Mouse (Mus musculus) embryonic facial prominence, embryonic 10.5 days (tissue): ENCODE results near the gene Rnf215. TPM values are rescaled to one million over a fixed set of nuclear protein-coding genes. Genes with fewer than 3 reads are reported as not detected.

Source experiments
- DNase-seq: peaks from one replicate; pipeline ENCODE4 v3.0.0-alpha.2; 2017; ENCODE audit warnings: low spot score
- H3K27ac ChIP-seq: fragments of 300-500 bp; sonication (generic); replicated peaks from 2 replicates; pipeline ENCODE4 v1.5.1; 2016; ENCODE audit warnings: mild to moderate bottlenecking
- H3K27me3 ChIP-seq: fragments of 300-500 bp; sonication (generic); replicated peaks from 2 replicates; pipeline ENCODE4 v1.6.1; 2016; ENCODE audit warnings: low read depth, mild to moderate bottlenecking; ENCODE audit not compliant: poor library complexity, severe bottlenecking
- H3K36me3 ChIP-seq: fragments of 300-500 bp; sonication (generic); replicated peaks from 2 replicates; pipeline ENCODE4 v1.6.1; 2016; ENCODE audit warnings: mild to moderate bottlenecking, moderate library complexity
- H3K4me1 ChIP-seq: fragments of 300-500 bp; sonication (generic); 2 replicates; pipeline ENCODE4 v1.6.1; 2016
- H3K4me3 ChIP-seq: fragments of 300-500 bp; sonication (generic); 2 replicates; pipeline ENCODE4 v1.5.1; 2016; ENCODE audit warnings: mild to moderate bottlenecking, moderate library complexity
- H3K9me3 ChIP-seq: fragments of 300-500 bp; sonication (generic); 2 replicates; pipeline ENCODE4 v1.6.1; 2016; ENCODE audit warnings: mild to moderate bottlenecking
- WGBS: fragments of 180-500 bp; shearing (Covaris S2); methylation state at CpG from one replicate; pipeline ENCODE4 v1.1.7; 2016; 5-methylcytosine and 5-hydroxymethylcytosine counted together
- polyA plus RNA-seq: library from polyadenylated mRNA; unstranded; fragments of >200 nt; fragmentation: Nextera tagmentation; extraction: Ambion mirVana; gene quantifications from 2 replicates; pipeline ENCODE4 v1.2.1, GENCODE M21; 2016

Rnf215 gene
- 21.2 and 22.8 TPM in 2 replicates for polyA plus RNA-seq

GRCm38 (mm10) chr11:4134986-4135935 lies at the start of gene Rnf215:
Rnf215 (plus strand) TSS chr11:4135202.
- peak; percentile 94 for DNase-seq
- peaks cover 24% of the 10 kb centered on the region for H3K4me1 ChIP-seq
- H3K9me3 ChIP-seq = no peaks in the 10 kb centered on the region
- peaks cover 38% of the 10 kb centered on the region for H3K36me3 ChIP-seq
- peak within 1 kb of the TSS; percentile 66 for H3K4me3 ChIP-seq
- WGBS = 2% methylated on average over 66 of the region's 66 CpGs
- H3K27me3 ChIP-seq = no peaks in the 10 kb centered on the region
- peak within 1 kb of the TSS; percentile 90 for H3K27ac ChIP-seq

GRCm38 (mm10) chr11:4086246-4086645 lies 48.8 kb upstream of the Rnf215 start:
- H3K4me1 ChIP-seq = no peaks in the 10 kb centered on the region
- H3K27ac ChIP-seq = no peak overlapping the region
- no peak overlapping the region for H3K4me3 ChIP-seq
- H3K36me3 ChIP-seq = peaks cover 7% of the 10 kb centered on the region
- 78% methylated on average over 1 of the region's 1 CpGs for WGBS
- no peaks in the 10 kb centered on the region for H3K9me3 ChIP-seq
- no peaks in the 10 kb centered on the region for H3K27me3 ChIP-seq
- no peak for DNase-seq

- no peaks in the 10 kb centered on the region for H3K4me1 ChIP-seq
- no peak overlapping the region for H3K4me3 ChIP-seq
- H3K27ac ChIP-seq = no peak overlapping the region
- WGBS = 61% methylated on average over 2 of the region's 2 CpGs
- H3K9me3 ChIP-seq = no peaks in the 10 kb centered on the region
- peaks cover 18% of the 10 kb centered on the region for H3K36me3 ChIP-seq
- no peak for DNase-seq
- H3K27me3 ChIP-seq = no peaks in the 10 kb centered on the region
Measured at GRCm38 (mm10) chr11:4087267-4087666, 47.7 kb upstream of the Rnf215 start.

GRCm38 (mm10) chr11:4093459-4094377 lies 41.3 kb upstream of the Rnf215 start:
- 89% methylated on average over 18 of the region's 18 CpGs for WGBS
- no peaks in the 10 kb centered on the region for H3K9me3 ChIP-seq
- peak overlapping the region; percentile 68 for H3K4me3 ChIP-seq
- peaks cover 35% of the 10 kb centered on the region for H3K4me1 ChIP-seq
- no peak for DNase-seq
- peaks cover 29% of the 10 kb centered on the region for H3K36me3 ChIP-seq
- no peak overlapping the region for H3K27ac ChIP-seq
- H3K27me3 ChIP-seq = no peaks in the 10 kb centered on the region

- H3K27ac ChIP-seq = peak overlapping the region; percentile 93
- peaks cover 29% of the 10 kb centered on the region for H3K36me3 ChIP-seq
- WGBS = 7% methylated on average over 24 of the region's 24 CpGs
- DNase-seq = peak; percentile 73
- no peaks in the 10 kb centered on the region for H3K9me3 ChIP-seq
- no peaks in the 10 kb centered on the region for H3K27me3 ChIP-seq
- H3K4me1 ChIP-seq = peaks cover 35% of the 10 kb centered on the region
- peak overlapping the region; percentile 68 for H3K4me3 ChIP-seq
Measured at GRCm38 (mm10) chr11:4094378-4095170, 40.4 kb upstream of the Rnf215 start.

- H3K4me3 ChIP-seq = peak within 1 kb of the TSS; percentile 68
- H3K27ac ChIP-seq = peak within 1 kb of the TSS; percentile 93
- DNase-seq = peak; percentile 70
- WGBS = 7% methylated on average over 34 of the region's 34 CpGs
- peaks cover 35% of the 10 kb centered on the region for H3K4me1 ChIP-seq
- H3K36me3 ChIP-seq = peaks cover 29% of the 10 kb centered on the region
- H3K9me3 ChIP-seq = no peaks in the 10 kb centered on the region
- no peaks in the 10 kb centered on the region for H3K27me3 ChIP-seq
Measured at GRCm38 (mm10) chr11:4095171-4096053, 39.6 kb upstream of the Rnf215 start, which contains the start of gene Mtfp1. Mtfp1 (minus strand) TSS chr11:4095445.

GRCm38 (mm10) chr11:4096054-4096984 lies 38.7 kb upstream of the Rnf215 start:
- Histone ChIP-seq H3K27ac (peak overlapping the region; percentile 93), H3K4me1 (peaks cover 35% of the 10 kb centered on the region), H3K36me3 (peaks cover 21% of the 10 kb centered on the region), H3K27me3 (no peaks in the 10 kb centered on the region), H3K9me3 (no peaks in the 10 kb centered on the region), H3K4me3 (peak overlapping the region; percentile 68)
- 4% methylated on average over 45 of the region's 45 CpGs for WGBS
- DNase-seq = peak; percentile 98

GRCm38 (mm10) chr11:4097091-4097621 lies 37.8 kb upstream of the Rnf215 start:
- H3K27ac ChIP-seq = peak overlapping the region; percentile 93
- 30% methylated on average over 10 of the region's 10 CpGs for WGBS

GRCm38 (mm10) chr11:4098120-4098519 lies 36.9 kb upstream of the Rnf215 start:
- Histone ChIP-seq H3K27ac (no peak overlapping the region), H3K4me3 (no peak overlapping the region), H3K9me3 (no peaks in the 10 kb centered on the region), H3K36me3 (peaks cover 6% of the 10 kb centered on the region), H3K27me3 (no peaks in the 10 kb centered on the region), H3K4me1 (peaks cover 35% of the 10 kb centered on the region)
- no peak for DNase-seq
- 71% methylated on average over 8 of the region's 8 CpGs for whole genome bisulfite sequencing

More at GRCm38 (mm10) chr11:4097091-4097621, 37.8 kb upstream of the Rnf215 start:
- Histone ChIP-seq H3K9me3 (no peaks in the 10 kb centered on the region), H3K4me3 (peak overlapping the region; percentile 68), H3K27me3 (no peaks in the 10 kb centered on the region), H3K36me3 (peaks cover 13% of the 10 kb centered on the region), H3K4me1 (peaks cover 35% of the 10 kb centered on the region)
- DNase-seq = no peak

GRCm38 (mm10) chr11:4098816-4099215 lies 36.2 kb upstream of the Rnf215 start:
- no peak overlapping the region for H3K4me3 ChIP-seq
- no peak for DNase-seq
- H3K9me3 ChIP-seq = no peaks in the 10 kb centered on the region
- H3K27ac ChIP-seq = no peak overlapping the region
- WGBS = 73% methylated on average over 7 of the region's 7 CpGs
- H3K27me3 ChIP-seq = no peaks in the 10 kb centered on the region
- peaks cover 33% of the 10 kb centered on the region for H3K4me1 ChIP-seq
- H3K36me3 ChIP-seq = no peaks in the 10 kb centered on the region
